In the genomic region with DNA sequence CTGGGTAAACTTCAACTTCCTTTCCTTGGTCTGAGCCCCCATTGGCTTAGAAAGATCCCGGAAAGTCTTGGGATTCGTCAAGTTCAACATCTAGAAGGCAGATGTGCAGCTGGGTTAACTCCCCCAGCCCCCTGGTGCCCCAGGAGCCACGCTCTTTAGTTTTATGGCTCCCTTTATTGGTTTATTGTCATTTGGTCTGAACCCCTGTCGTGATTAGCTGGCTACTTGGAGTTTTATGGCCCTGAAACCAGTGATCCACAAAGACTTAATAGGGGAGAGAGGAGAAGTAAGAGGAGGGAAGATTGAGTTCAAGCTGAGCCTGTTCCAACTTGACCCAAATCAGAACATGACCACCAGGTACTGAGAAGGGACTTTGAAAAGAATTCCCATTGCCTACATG, we compare ENCODE assay signal across 26 mouse cellular contexts. TPM values are rescaled to one million over a fixed set of nuclear protein-coding genes. Genes with fewer than 3 reads are reported as not detected.
DNase-seq lines count a peak whose midpoint lies in the region; ATAC-seq and TF ChIP-seq lines count a peak whose summit lies in the region.
"Had no signal": no experiment of that assay in that cellular context is flagged by ENCODE, and none has a peak within 500 bp of the region (broad histone marks: within the 10 kb centered on the region; RNA-seq: fewer than 3 reads in every experiment).

No protein-coding gene starts in this region.

- H3K4me3 ChIP-seq in kidney, postnatal 0 days (replicated peaks; ENCODE audit: low read depth, low read length) = no peak overlapping the region
- no peak overlapping the region for H3K4me3 ChIP-seq in intestine, postnatal 0 days (ENCODE audit: low read depth, low read length)
- H3K4me3 ChIP-seq: embryonic facial prominence, embryonic 15.5 days; erythroblast, embryonic 14.5 days; forebrain, embryonic 10.5 days; forebrain, embryonic 15.5 days; heart, adult 2 months; heart, embryonic 15.5 days; hindbrain, embryonic 13.5 days had no signal

- WGBS in kidney, postnatal 0 days = 7% methylated on average over 4 of the region's 4 CpGs
- WGBS in intestine, postnatal 0 days = 29% methylated on average over 4 of the region's 4 CpGs

- H3K4me1 ChIP-seq in kidney, postnatal 0 days (replicated peaks; ENCODE audit: insufficient read depth, low read length) = no peaks in the 10 kb centered on the region
- no peaks in the 10 kb centered on the region for H3K4me1 ChIP-seq in intestine, postnatal 0 days (replicated peaks; ENCODE audit: control insufficient read depth, insufficient read depth, low read length)
- H3K4me1 ChIP-seq: forebrain, embryonic 10.5 days; forebrain, embryonic 15.5 days; hindbrain, embryonic 13.5 days had no signal

- no peak for TF ChIP-seq CTCF in kidney, postnatal 0 days (IDR thresholded peaks at IDR 0.05; ENCODE audit: low read depth)
- TF ChIP-seq CTCF in intestine, postnatal 0 days (IDR thresholded peaks at IDR 0.05; ENCODE audit: low read depth) = no peak

- no peaks in the 10 kb centered on the region for H3K9me3 ChIP-seq in kidney, postnatal 0 days (replicated peaks; ENCODE audit: low read length)
- H3K9me3 ChIP-seq in intestine, postnatal 0 days (ENCODE audit: control insufficient read depth) = no peaks in the 10 kb centered on the region
- H3K9me3 ChIP-seq: embryonic facial prominence, embryonic 15.5 days; forebrain, embryonic 10.5 days; forebrain, embryonic 15.5 days; heart, embryonic 15.5 days; hindbrain, embryonic 13.5 days had no signal

- H3K27me3 ChIP-seq in kidney, postnatal 0 days (ENCODE audit: insufficient read depth, low read length) = no peaks in the 10 kb centered on the region
- H3K27me3 ChIP-seq in intestine, postnatal 0 days (replicated peaks; ENCODE audit: control insufficient read depth, insufficient read depth, low read length) = no peaks in the 10 kb centered on the region
- H3K27me3 ChIP-seq: embryonic facial prominence, embryonic 15.5 days; forebrain, embryonic 15.5 days; heart, embryonic 15.5 days; hindbrain, embryonic 13.5 days had no signal

- no peak overlapping the region for H3K4me2 ChIP-seq in kidney, postnatal 0 days (ENCODE audit: low read length)
- no peak overlapping the region for H3K4me2 ChIP-seq in intestine, postnatal 0 days (replicated peaks; ENCODE audit: low read depth)
- H3K4me2 ChIP-seq: embryonic facial prominence, embryonic 15.5 days; forebrain, embryonic 15.5 days; heart, embryonic 11.5 days; heart, embryonic 15.5 days; hindbrain, embryonic 13.5 days had no signal

- H3K36me3 ChIP-seq in kidney, postnatal 0 days (ENCODE audit: insufficient read depth, low read length) = no peaks in the 10 kb centered on the region
- H3K36me3 ChIP-seq in intestine, postnatal 0 days (ENCODE audit: control insufficient read depth, insufficient read depth) = no peaks in the 10 kb centered on the region
- H3K36me3 ChIP-seq: embryonic facial prominence, embryonic 15.5 days; forebrain, embryonic 10.5 days; forebrain, embryonic 15.5 days; heart, embryonic 15.5 days; hindbrain, embryonic 13.5 days had no signal

- DNase-seq in embryo, embryonic 11 days = peak; percentile 21
- no peak for DNase-seq in embryo, embryonic 9.5 days (ENCODE audit: extremely low spot score)
- peak; percentile 76 for DNase-seq in kidney, postnatal 0 days (ENCODE audit: low spot score)
- no peak for DNase-seq in kidney, postnatal 36 days
- peak; percentile 20 for DNase-seq in hindlimb bud, embryonic 11.5 days (ENCODE audit: extremely low spot score, low read depth, low spot score)
- no peak for DNase-seq in adrenal gland, postnatal 14 days
- DNase-seq: adrenal gland, adult 2 months; adrenal gland, postnatal 36 days; cerebellum, adult 2 months; cerebellum, postnatal 14 days; gastrocnemius, postnatal 14 days; heart, adult 2 months; heart, postnatal 14 days had no signal

- H3K9ac ChIP-seq in kidney, postnatal 0 days (ENCODE audit: low read depth, low read length) = no peak overlapping the region
- no peak overlapping the region for H3K9ac ChIP-seq in intestine, postnatal 0 days (ENCODE audit: low read depth, low read length)
- H3K9ac ChIP-seq: embryonic facial prominence, embryonic 15.5 days; forebrain, embryonic 15.5 days; heart, embryonic 15.5 days; hindbrain, embryonic 13.5 days had no signal

- H3K27ac ChIP-seq in kidney, postnatal 0 days = no peak overlapping the region
- no peak overlapping the region for H3K27ac ChIP-seq in intestine, postnatal 0 days (ENCODE audit: low read depth, low read length)
- H3K27ac ChIP-seq: embryonic facial prominence, embryonic 15.5 days; forebrain, embryonic 10.5 days; forebrain, embryonic 15.5 days; heart, adult 2 months; heart, embryonic 15.5 days; hindbrain, embryonic 13.5 days; hindbrain, postnatal 0 days had no signal

- no peak for ATAC-seq in kidney, postnatal 0 days (replicated peaks; ENCODE audit: low FRiP score, low read depth)
- ATAC-seq in intestine, postnatal 0 days = peak; percentile 36; the same call in 1 of the 2 replicates
- no peak for ATAC-seq in megakaryocyte-erythroid progenitor cell, adult 5-6 weeks (replicated peaks; ENCODE audit: low FRiP score, low TSS enrichment, poor library complexity, severe bottlenecking)
- ATAC-seq: forebrain, embryonic 15.5 days; hindbrain, postnatal 0 days had no signal

RNA-seq across cellular contexts. Expression of a gene that starts 4.5 kb away (rescaled TPM):
- 0.56 and 0.72 TPM in 2 replicates for polyA plus RNA-seq in kidney, postnatal 0 days (2015; fragmentation: Nextera tagmentation; extraction: Ambion mirVana)
- polyA plus RNA-seq in intestine, postnatal 0 days (2015; fragmentation: Nextera tagmentation; extraction: Ambion mirVana) = 0.14 TPM in 1 of 2 replicates, not detected in the other
- not detected in 2 replicates for total RNA-seq in megakaryocyte-erythroid progenitor cell, adult 5-6 weeks (2014; fragmentation: Nextera tagmentation)
- total RNA-seq in megakaryocyte-erythroid progenitor cell, adult 5-6 weeks (2017) = not detected in 2 replicates
- total RNA-seq in adrenal gland, postnatal 14 days (2021) = 0.48 and 0.60 TPM in 2 replicates
- total RNA-seq: gastrocnemius, postnatal 14 days; hematopoietic stem cell, adult 5-6 weeks; MEL had no signal
- polyA plus RNA-seq: C2C12; erythroblast, embryonic 14.5 days had no signal

Comparison
In these comparisons a context has a peak if more than half of its experiments do, and no peak if none do; other contexts are left out.
1. DNase-seq: peak in embryo, embryonic 11 days (single experiment), kidney, postnatal 0 days (single experiment) and hindlimb bud, embryonic 11.5 days (single experiment); none in embryo, embryonic 9.5 days (single experiment), kidney, postnatal 36 days (0 of 2) and adrenal gland, postnatal 14 days (single experiment).